Mouse (Mus musculus) myocyte (in vitro differentiated cells): Measurements from ENCODE around the gene Ntn4. TPM values are rescaled to one million over a fixed set of nuclear protein-coding genes. Genes with fewer than 3 reads are reported as not detected.
A peak's percentile ranks its signal among the peaks of the same experiment; 100 is the strongest.

Experiments
- H3K27me3 ChIP-seq: one replicate; pipeline ENCODE4 v1.6.1; 2011; ENCODE audit not compliant: control insufficient read depth, insufficient read depth, insufficient read length
- H3K36me3 ChIP-seq: one replicate; pipeline ENCODE4 v1.6.1; 2011; ENCODE audit not compliant: control insufficient read depth, insufficient read depth
- H3K4me2 ChIP-seq: one replicate; pipeline ENCODE4 v1.6.1; 2011; ENCODE audit warnings: low read depth, control low read depth
- H3K4me3 ChIP-seq: one replicate; pipeline ENCODE4 v1.5.1; 2011; ENCODE audit warnings: mild to moderate bottlenecking, control low read depth, moderate library complexity
- H3K79me2 ChIP-seq: one replicate; pipeline ENCODE4 v1.6.1; 2011; ENCODE audit not compliant: control insufficient read depth, insufficient read depth
- H3ac ChIP-seq: one replicate; pipeline ENCODE4 v1.6.1; 2011; ENCODE audit not compliant: control insufficient read depth, insufficient read length
- CEBPB ChIP-seq: IDR thresholded peaks from 2 replicates; pipeline ENCODE4 v1.6.1; 2011; ENCODE audit warnings: mild to moderate bottlenecking, moderate library complexity; ENCODE audit not compliant: poor library complexity, insufficient read depth, severe bottlenecking
- E2F4 ChIP-seq: IDR thresholded peaks from one replicate; pipeline ENCODE4 v1.6.1; 2011; ENCODE audit warnings: mild to moderate bottlenecking, control low read depth, moderate library complexity; ENCODE audit not compliant: insufficient read depth
- MAX ChIP-seq: IDR thresholded peaks from one replicate; pipeline ENCODE4 v1.6.1; 2011; ENCODE audit warnings: low read depth, mild to moderate bottlenecking, control low read depth
- MYOD1 ChIP-seq, 3 experiments: IDR thresholded peaks; one replicate each; pipeline ENCODE4 v1.6.1; 2011; ENCODE audit warnings: control low read depth in 2 of 3, low read depth in 2 of 3, mild to moderate bottlenecking in 2 of 3, moderate library complexity in 1 of 3; ENCODE audit not compliant: insufficient read length in 2 of 3, control insufficient read depth in 1 of 3
- MYOG ChIP-seq, 3 experiments: IDR thresholded peaks; one replicate each; pipeline ENCODE4 v1.6.1; 2011; ENCODE audit warnings: control low read depth in 2 of 3, low read depth in 2 of 3, mild to moderate bottlenecking in 2 of 3; ENCODE audit not compliant: insufficient read length in 2 of 3, control insufficient read depth in 1 of 3, insufficient read depth in 1 of 3
- POLR2A ChIP-seq: IDR thresholded peaks from one replicate; pipeline ENCODE4 v1.6.1; 2011; ENCODE audit warnings: low read depth, mild to moderate bottlenecking, control low read depth, moderate library complexity; ENCODE audit not compliant: insufficient read length
- POLR2AphosphoS2 ChIP-seq: IDR thresholded peaks from one replicate; pipeline ENCODE4 v1.6.1; 2011; ENCODE audit warnings: low read depth, control low read depth; ENCODE audit not compliant: insufficient read length
- REST ChIP-seq: IDR thresholded peaks from one replicate; pipeline ENCODE4 v1.6.1; 2011; ENCODE audit warnings: mild to moderate bottlenecking, control low read depth, moderate library complexity; ENCODE audit not compliant: insufficient read depth, insufficient read length
- SRF ChIP-seq: IDR thresholded peaks from one replicate; pipeline ENCODE4 v1.6.1; 2011; ENCODE audit warnings: low read depth; ENCODE audit not compliant: control insufficient read depth, insufficient read length
- TCF12 ChIP-seq: IDR thresholded peaks from one replicate; pipeline ENCODE4 v1.6.1; 2011; ENCODE audit warnings: mild to moderate bottlenecking, control low read depth; ENCODE audit not compliant: poor library complexity, insufficient read depth, severe bottlenecking
- TCF3 ChIP-seq: IDR thresholded peaks from one replicate; pipeline ENCODE4 v1.6.1; 2011; ENCODE audit warnings: low read depth, control low read depth; ENCODE audit not compliant: insufficient read length
- USF1 ChIP-seq: IDR thresholded peaks from one replicate; pipeline ENCODE4 v1.6.1; 2011; ENCODE audit warnings: low read depth, mild to moderate bottlenecking, control low read depth, moderate library complexity
- polyA plus RNA-seq: library from polyadenylated mRNA; unstranded; fragments of >200 nt; fragmentation: generic; extraction: Trizol; gene quantifications from one replicate; pipeline ENCODE4 v1.2.1, GENCODE M21; 2012; ENCODE audit warnings: missing spikeins

The Ntn4 gene
- polyA plus RNA-seq, 1 experiment: 3.0 TPM

DNA sequence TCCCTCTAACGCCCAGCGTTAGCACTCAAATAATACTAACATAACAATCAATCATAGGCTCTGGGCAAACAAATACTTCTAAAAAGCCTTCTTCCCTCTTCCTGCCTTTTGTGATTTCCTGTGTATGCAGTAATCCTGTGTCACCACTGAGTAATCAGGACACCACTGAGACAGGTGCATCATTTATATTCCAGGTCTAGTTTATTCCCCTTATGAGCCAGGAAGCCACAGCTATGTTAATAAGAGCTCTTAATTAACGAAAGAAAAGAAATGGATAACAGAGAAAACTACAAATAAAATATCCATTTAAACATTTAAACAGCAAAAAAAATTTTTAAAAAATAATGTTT, 101.6 kb downstream of the Ntn4 start:
- Histone ChIP-seq H3K4me2 (no peak overlapping the region), H3K4me3 (no peak overlapping the region), H3ac (no peak overlapping the region), H3K27me3 (no peaks in the 10 kb centered on the region), H3K36me3 (no peaks in the 10 kb centered on the region), H3K79me2 (no peaks in the 10 kb centered on the region)
- TF ChIP-seq REST: no peak
- TF ChIP-seq MAX: no peak
- TF ChIP-seq MYOD1 (IDR thresholded peaks at IDR 0.05; ENCODE audit: control insufficient read depth in 1 of 3, insufficient read length in 2 of 3, low read depth in 2 of 3): no peak
- no peak for TF ChIP-seq E2F4
- TF ChIP-seq CEBPB: no peak
- TF ChIP-seq TCF3: no peak
- TF ChIP-seq POLR2A: no peak
- no peak for TF ChIP-seq MYOG (IDR thresholded peaks at IDR 0.05; ENCODE audit: control insufficient read depth in 1 of 3, insufficient read depth in 1 of 3, insufficient read length in 2 of 3, low read depth in 2 of 3)
- TF ChIP-seq TCF12: no peak
- TF ChIP-seq POLR2AphosphoS2: no peak
- no peak for TF ChIP-seq USF1
- no peak for TF ChIP-seq SRF

DNA sequence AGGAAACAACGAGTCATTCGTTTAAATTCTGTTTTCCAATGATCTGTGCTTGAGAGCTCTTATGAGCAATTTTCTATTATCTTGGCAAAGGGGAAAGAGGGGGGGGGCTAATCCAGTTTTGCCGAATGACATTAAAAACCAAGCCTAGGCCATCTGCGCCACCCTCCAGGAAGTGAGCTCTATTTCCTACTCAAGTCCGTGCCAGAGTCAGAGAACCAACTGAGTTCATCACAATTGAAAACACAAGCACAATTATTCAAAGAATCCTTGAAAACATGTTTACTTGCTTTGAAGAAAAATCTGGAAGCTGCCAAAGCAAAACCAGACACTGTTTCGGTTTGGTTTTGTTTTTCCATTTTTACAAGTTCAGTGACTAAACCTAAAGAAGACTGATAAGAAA, 102.1 kb downstream of the Ntn4 start:
- H3ac ChIP-seq: no peak overlapping the region
- H3K4me2 ChIP-seq: no peak overlapping the region
- no peak overlapping the region for H3K4me3 ChIP-seq
- H3K79me2 ChIP-seq: no peaks in the 10 kb centered on the region
- H3K36me3 ChIP-seq: no peaks in the 10 kb centered on the region
- no peaks in the 10 kb centered on the region for H3K27me3 ChIP-seq
- TF ChIP-seq CEBPB (no peak), TCF12 (no peak), MYOD1 (IDR thresholded peaks at IDR 0.05; ENCODE audit: control insufficient read depth in 1 of 3, insufficient read length in 2 of 3, low read depth in 2 of 3) (no peak), SRF (no peak), TCF3 (no peak)

DNA sequence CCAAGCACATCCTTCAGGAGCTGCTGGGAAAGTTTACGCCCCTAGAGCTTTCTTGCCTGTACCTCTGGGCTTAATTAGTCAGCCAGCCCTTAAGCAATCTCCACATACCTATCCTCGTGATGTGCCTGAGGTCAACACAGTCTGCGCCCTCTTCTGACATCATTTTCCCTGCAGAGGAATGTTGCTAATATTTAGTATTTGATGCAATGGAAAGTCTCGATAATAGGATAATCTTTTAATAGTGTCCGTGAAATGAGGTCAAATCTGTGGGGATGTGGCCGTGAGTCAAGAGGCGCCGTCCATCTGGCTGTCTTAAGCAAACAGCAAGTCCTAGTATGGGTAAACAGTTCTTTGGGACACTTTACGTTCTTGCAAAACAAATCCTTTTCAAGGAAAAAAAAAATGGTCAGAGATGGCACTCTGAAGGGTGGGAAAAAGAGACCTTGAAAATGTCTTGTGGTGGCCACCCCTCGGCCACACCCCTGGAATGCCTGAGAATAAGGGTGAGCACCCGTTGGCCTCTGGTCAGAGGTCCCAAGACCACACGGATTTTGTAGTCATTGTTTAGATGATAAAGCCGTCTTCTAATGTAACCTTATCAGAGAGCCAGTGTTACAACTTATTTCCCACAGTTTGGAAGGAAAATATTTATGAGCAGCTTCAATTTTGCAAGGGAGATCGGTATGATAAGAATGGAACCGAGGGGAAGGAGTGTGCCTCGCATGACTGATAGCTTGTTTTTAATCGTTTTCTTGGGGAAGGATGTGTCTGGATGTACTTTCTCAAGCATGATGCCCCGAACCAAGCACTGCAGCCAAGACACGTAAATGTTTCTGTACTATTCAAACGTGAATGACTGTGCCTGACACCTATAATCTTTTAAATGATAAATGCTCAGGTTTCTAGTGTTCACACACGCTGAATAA, 109.0 kb downstream of the Ntn4 start:
- H3ac ChIP-seq: no peak overlapping the region
- H3K79me2 ChIP-seq: no peaks in the 10 kb centered on the region
- no peaks in the 10 kb centered on the region for H3K36me3 ChIP-seq
- TF ChIP-seq USF1 (no peak), POLR2AphosphoS2 (no peak), E2F4 (no peak), TCF3 (no peak), CEBPB (no peak), POLR2A (no peak), MAX (no peak), MYOG (IDR thresholded peaks at IDR 0.05; ENCODE audit: control insufficient read depth in 1 of 3, insufficient read depth in 1 of 3, insufficient read length in 2 of 3, low read depth in 2 of 3) (no peak), SRF (no peak), MYOD1 (IDR thresholded peaks at IDR 0.05; ENCODE audit: control insufficient read depth in 1 of 3, insufficient read length in 2 of 3, low read depth in 2 of 3) (no peak), REST (no peak), TCF12 (no peak)
- H3K4me3 ChIP-seq: no peak overlapping the region
- H3K27me3 ChIP-seq: no peaks in the 10 kb centered on the region
- H3K4me2 ChIP-seq: peak overlapping the region; percentile 59

DNA sequence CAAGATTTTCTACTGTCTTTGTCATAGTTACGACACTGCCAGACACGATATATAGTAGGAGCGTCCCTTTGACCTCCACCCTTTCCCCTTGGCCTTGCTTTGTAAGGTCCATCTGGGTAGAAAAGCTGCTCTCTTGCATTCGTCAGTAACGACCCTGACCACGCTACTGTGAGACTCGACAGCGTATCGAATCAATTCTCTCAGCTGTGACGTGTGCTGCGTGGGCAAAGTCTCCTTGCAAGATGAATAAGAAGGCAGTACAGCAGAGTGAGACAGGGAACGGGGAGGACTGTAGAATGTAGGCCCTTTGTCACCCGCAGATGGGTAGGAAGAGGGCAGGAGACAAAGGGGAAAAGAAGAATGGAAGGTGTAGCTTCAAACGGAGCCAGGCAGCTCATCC, 110.8 kb downstream of the Ntn4 start:
- Histone ChIP-seq H3ac (no peak overlapping the region), H3K27me3 (no peaks in the 10 kb centered on the region), H3K79me2 (no peaks in the 10 kb centered on the region), H3K4me3 (no peak overlapping the region), H3K4me2 (no peak overlapping the region), H3K36me3 (no peaks in the 10 kb centered on the region)
- TF ChIP-seq SRF (no peak), TCF12 (no peak), E2F4 (no peak), REST (no peak), MAX (no peak), MYOG (IDR thresholded peaks at IDR 0.05; ENCODE audit: control insufficient read depth in 1 of 3, insufficient read depth in 1 of 3, insufficient read length in 2 of 3, low read depth in 2 of 3) (no peak), MYOD1 (IDR thresholded peaks at IDR 0.05; ENCODE audit: control insufficient read depth in 1 of 3, insufficient read length in 2 of 3, low read depth in 2 of 3) (no peak), POLR2A (no peak), USF1 (no peak), CEBPB (no peak)

DNA sequence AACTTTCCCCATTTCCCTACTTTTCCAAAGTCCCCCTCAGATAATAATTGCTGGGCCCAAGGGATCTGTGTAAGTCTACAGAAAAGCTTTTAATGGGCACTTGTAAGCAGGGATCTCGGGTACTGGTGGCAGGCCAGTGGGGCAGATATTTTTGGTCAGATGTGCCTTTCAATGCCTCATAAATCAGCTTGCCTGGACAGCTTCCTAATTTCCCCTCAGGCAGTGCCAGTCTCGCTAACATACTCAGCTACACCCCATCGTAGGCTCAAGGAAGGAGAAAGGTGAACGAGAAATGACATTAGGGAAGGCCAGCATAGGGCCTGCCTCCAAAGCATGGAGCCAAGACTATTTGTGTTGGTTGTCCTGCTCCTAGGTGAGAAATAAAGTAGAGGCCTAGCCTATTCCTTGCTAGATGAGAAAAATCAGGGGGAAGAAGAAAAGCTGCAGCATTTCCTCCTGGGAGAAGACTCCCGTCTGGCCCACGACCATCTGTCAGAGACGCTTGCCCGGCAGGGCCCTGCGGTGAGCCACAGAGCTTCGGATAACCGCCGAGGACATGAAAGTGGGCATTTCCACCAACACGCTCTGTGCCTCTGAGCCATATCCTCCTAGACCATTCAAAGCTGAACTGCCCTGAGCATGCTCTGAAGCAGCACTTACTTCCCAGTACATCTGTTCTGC, 113.4 kb downstream of the Ntn4 start:
- Histone ChIP-seq H3K27me3 (no peaks in the 10 kb centered on the region), H3ac (no peak overlapping the region), H3K36me3 (no peaks in the 10 kb centered on the region), H3K4me2 (no peak overlapping the region), H3K79me2 (no peaks in the 10 kb centered on the region), H3K4me3 (no peak overlapping the region)
- TF ChIP-seq POLR2AphosphoS2: no peak
- no peak for TF ChIP-seq CEBPB
- TF ChIP-seq SRF: no peak
- no peak for TF ChIP-seq POLR2A
- TF ChIP-seq REST: no peak
- no peak for TF ChIP-seq MYOD1 (IDR thresholded peaks at IDR 0.05; ENCODE audit: control insufficient read depth in 1 of 3, insufficient read length in 2 of 3, low read depth in 2 of 3)
- no peak for TF ChIP-seq USF1
